Mouse (Mus musculus) cortical plate, adult 2 months (tissue): ENCODE results near the gene Btn2a2. TPM values are rescaled to one million over a fixed set of nuclear protein-coding genes. Genes with fewer than 3 reads are reported as not detected.
A peak's percentile ranks its signal among the peaks of the same experiment; 100 is the strongest.

Experiments used
- H3K27ac ChIP-seq: fragments of 200-500 bp; 2 replicates; pipeline ENCODE4 v1.5.1; 2012; ENCODE audit warnings: low read length, control low read depth, inconsistent platforms; ENCODE audit not compliant: insufficient read depth
- H3K4me1 ChIP-seq: fragments of 200-500 bp; 2 replicates; pipeline ENCODE4 v1.6.1; 2011; ENCODE audit warnings: low read length; ENCODE audit not compliant: control insufficient read depth, insufficient read depth
- H3K4me3 ChIP-seq: fragments of 200-500 bp; 2 replicates; pipeline ENCODE4 v1.5.1; 2011; ENCODE audit warnings: mild to moderate bottlenecking, low read length, control low read depth; ENCODE audit not compliant: insufficient read depth
- CTCF ChIP-seq: fragments of 200-500 bp; IDR thresholded peaks from 2 replicates; pipeline ENCODE4 v1.5.1; 2011; ENCODE audit warnings: mild to moderate bottlenecking, control low read depth, low read length; ENCODE audit not compliant: insufficient read depth; ENCODE audit errors: extremely low read depth
- POLR2A ChIP-seq: fragments of 200-500 bp; IDR thresholded peaks from 2 replicates; pipeline ENCODE4 v1.6.1; 2011; ENCODE audit warnings: mild to moderate bottlenecking, low read length, control low read depth; ENCODE audit not compliant: insufficient read depth; ENCODE audit errors: extremely low read depth
- polyA plus RNA-seq: library from polyadenylated mRNA; depleted of rRNA; stranded (reverse); fragments of >200 nt; gene quantifications from 2 replicates; pipeline ENCODE4 v1.2.3, GENCODE M21; 2012

Btn2a2 gene
- polyA plus RNA-seq, 1 experiment, result 0.69 TPM

GRCm38 (mm10) chr13:23438521-23438920 lies 50.1 kb downstream of the Btn2a2 start:
- TF ChIP-seq CTCF (no peak), POLR2A (no peak)
- no peaks in the 10 kb centered on the region for H3K4me1 ChIP-seq
- H3K27ac ChIP-seq, result no peak overlapping the region
- peak overlapping the region; percentile 49 for H3K4me3 ChIP-seq

GRCm38 (mm10) chr13:23437908-23438307 lies 50.7 kb downstream of the Btn2a2 start:
- Histone ChIP-seq H3K4me1 (no peaks in the 10 kb centered on the region; the same call in 1 of the 2 replicates), H3K27ac (no peak overlapping the region), H3K4me3 (peak overlapping the region; percentile 49)
- TF ChIP-seq POLR2A, result no peak

GRCm38 (mm10) chr13:23436861-23437822 lies 51.5 kb downstream of the Btn2a2 start:
- Histone ChIP-seq H3K4me3 (peak overlapping the region; percentile 49), H3K27ac (0 out of 2 replicates have a peak overlapping the region, but pooled peaks have one; percentile 36), H3K4me1 (no peaks in the 10 kb centered on the region; the same call in 1 of the 2 replicates)
- TF ChIP-seq CTCF (no peak), POLR2A (no peak)

DNA sequence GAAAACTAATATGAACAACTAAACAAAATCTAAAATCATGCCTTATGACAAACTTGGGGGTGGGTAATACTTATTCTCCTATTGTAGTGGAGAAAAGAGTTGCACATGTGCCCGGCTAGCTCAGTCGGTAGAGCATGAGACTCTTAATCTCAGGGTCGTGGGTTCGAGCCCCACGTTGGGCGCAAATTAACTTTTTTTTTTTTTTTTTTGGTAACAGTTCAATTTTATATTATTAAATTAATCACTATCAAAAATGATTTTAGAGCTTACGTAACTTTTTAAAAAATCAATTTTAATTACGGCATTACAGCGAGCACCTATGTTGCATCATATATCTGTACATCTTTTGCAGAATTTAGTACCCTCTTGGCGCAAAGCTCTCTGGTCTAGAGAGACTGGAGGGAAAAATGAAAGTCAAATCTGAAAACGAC lies 52.4 kb downstream of the Btn2a2 start:
- Histone ChIP-seq H3K4me3 (peak overlapping the region; percentile 7; the same call in 1 of the 2 replicates), H3K27ac (no peak overlapping the region), H3K4me1 (no peaks in the 10 kb centered on the region; the same call in 1 of the 2 replicates)
- TF ChIP-seq CTCF, result no peak
- no peak for TF ChIP-seq POLR2A

DNA sequence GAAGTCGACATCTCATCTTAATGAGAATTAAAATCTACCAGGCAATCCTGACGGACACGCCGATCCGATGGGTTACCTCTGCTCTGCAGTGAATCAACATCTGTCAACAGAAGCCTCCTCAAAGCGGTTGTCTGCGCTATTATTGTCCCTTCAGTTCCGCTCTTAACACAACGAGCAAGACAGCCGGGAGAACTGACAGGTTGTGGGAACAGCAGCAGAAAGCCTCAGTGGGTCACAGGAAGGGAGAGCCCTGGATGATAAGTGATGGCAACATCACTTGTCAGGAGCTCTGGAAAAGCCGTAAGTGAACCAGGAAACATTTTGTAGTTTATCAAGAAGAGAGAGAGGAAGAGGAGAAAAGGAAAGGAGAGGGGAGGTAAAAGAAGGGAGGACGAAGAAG lies 53.0 kb downstream of the Btn2a2 start:
- Histone ChIP-seq H3K4me3 (peak overlapping the region; percentile 42), H3K4me1 (no peaks in the 10 kb centered on the region; the same call in 1 of the 2 replicates), H3K27ac (no peak overlapping the region)
- TF ChIP-seq CTCF (no peak), POLR2A (no peak)

- H3K4me1 ChIP-seq, result no peaks in the 10 kb centered on the region; the same call in 1 of the 2 replicates
- peak overlapping the region; percentile 42 for H3K4me3 ChIP-seq
- no peak for TF ChIP-seq CTCF
- no peak for TF ChIP-seq POLR2A
- H3K27ac ChIP-seq, result no peak overlapping the region
Measured at GRCm38 (mm10) chr13:23435241-23435640, 53.4 kb downstream of the Btn2a2 start.

GRCm38 (mm10) chr13:23434426-23434825 lies 54.2 kb downstream of the Btn2a2 start:
- Histone ChIP-seq H3K4me1 (no peaks in the 10 kb centered on the region; the same call in 1 of the 2 replicates), H3K27ac (no peak overlapping the region), H3K4me3 (no peak overlapping the region)
- no peak for TF ChIP-seq POLR2A
- no peak for TF ChIP-seq CTCF

- Histone ChIP-seq H3K27ac (no peak overlapping the region), H3K4me3 (no peak overlapping the region), H3K4me1 (no peaks in the 10 kb centered on the region; the same call in 1 of the 2 replicates)
- TF ChIP-seq CTCF (no peak), POLR2A (no peak)
Measured at GRCm38 (mm10) chr13:23433801-23434200, 54.9 kb downstream of the Btn2a2 start.

GRCm38 (mm10) chr13:23433206-23433605 lies 55.5 kb downstream of the Btn2a2 start:
- Histone ChIP-seq H3K4me3 (peak overlapping the region; percentile 54), H3K4me1 (no peaks in the 10 kb centered on the region; the same call in 1 of the 2 replicates), H3K27ac (no peak overlapping the region)
- TF ChIP-seq POLR2A (no peak), CTCF (no peak)
